Mouse (Mus musculus) adrenal gland, adult 2 months (tissue): Measurements from ENCODE around the gene Rad51b. TPM values are rescaled to one million over a fixed set of nuclear protein-coding genes. Genes with fewer than 3 reads are reported as not detected.

Source experiments
- DNase-seq: peaks from one replicate; pipeline ENCODE4 v3.0.0; 2021
- polyA plus RNA-seq: library from polyadenylated mRNA; depleted of rRNA; stranded (reverse); fragments of >200 nt; gene quantifications from 2 replicates; pipeline ENCODE4 v1.2.3, GENCODE M21; 2012
- total RNA-seq, 2 experiments: library from RNA; stranded (reverse); gene quantifications; 2 replicates each; pipeline ENCODE4 v1.2.3; 2021

The Rad51b gene
- total and polyA plus RNA-seq, 3 experiments: 0.08 to 0.49 (median 0.45) TPM

DNA sequence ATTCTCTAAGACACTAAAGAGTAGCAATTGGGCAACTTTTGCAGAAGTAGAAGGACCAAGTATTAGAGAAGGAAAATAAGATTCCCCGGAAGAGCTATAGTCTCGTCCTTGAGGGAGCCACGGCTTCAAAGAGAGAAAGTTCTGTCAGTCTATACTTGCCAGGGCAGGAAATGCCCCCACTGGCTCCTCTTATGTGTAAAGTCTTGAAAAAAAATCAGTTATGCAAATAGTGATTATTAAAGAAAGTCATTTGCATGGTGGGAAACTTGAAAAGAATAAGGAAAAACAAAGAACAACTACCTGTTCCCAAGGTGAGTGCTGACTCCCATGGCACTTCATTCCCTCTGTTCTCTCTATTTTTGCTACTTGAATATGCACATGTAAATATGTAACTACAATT is 140.5 kb downstream of the Rad51b start:
- no peak for DNase-seq

DNA sequence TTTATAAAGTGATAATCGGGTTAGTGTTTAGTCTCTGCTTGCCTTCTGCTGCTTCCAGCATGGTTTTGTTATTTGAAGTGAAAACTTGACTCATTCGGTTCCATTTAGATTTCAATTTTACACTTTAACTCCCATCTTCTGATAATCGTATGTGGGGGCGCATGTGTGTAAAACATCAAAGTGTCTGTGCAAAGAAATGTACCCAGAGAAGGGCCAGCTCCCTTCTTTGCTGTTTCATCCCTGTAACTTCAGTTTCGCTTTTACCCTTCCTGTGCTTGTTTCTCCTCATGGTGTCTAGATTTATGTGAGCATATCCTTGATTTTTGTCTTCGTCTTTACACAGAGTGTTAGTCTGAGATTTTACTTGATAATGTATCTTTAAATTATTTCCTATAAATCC is 142.9 kb downstream of the Rad51b start:
- DNase-seq: no peak

DNA sequence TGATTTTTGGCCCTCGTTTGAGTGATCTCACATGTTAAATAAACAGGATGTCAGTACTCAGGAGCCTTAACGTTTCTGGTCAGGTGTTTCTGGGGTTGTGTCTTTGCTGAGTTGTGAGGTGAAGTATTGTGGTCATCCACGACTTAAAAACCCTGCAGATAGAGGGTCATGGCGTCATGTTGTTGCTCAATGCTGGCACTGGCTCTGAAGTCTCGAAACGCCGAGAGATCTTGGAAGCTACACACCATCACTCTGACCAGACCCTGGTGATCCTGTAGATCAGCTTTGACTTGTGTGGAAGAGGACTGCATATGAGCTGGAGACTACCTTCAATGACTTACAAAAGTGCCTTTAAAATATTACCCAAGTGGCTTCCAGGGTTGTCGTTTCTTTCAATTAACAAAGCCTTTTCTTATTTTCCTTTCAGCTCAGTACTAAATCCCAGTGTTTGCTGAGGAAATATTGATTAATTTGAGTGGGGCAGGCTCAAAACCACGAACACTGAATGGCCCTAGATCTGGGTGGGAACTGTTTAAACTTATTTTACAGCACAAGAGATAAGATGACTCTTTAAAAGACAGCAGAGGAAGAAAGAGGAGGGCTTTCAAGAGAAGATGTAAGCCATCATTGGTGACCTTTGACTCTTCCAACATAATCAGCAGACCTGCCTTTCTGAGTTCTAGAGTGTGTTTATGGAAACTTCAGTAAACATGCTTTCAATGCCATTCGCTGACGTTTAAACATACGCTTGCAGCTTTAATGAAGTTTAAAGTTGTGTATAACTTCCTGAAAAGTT is 144.3 kb downstream of the Rad51b start:
- DNase-seq: no peak

DNA sequence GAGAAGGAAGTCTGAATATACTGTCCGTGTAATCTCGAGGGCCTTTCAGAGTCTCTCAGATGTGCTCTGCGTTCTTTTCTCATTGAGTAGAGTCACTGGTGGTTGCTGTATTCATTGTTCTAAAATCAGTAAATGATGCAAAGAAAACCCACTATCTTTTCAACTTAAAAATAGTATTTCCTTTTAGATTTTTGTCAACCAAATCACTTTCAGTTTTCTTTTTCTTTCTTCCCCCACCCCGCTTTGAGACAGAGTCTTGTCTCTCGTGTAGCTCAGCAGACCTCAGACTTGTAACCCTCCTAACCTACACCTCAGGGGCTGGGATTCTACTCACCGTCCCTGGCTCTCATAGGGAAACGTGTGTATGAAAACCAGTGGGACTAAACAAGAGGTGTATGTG is 145.0 kb downstream of the Rad51b start:
- no peak for DNase-seq

DNA sequence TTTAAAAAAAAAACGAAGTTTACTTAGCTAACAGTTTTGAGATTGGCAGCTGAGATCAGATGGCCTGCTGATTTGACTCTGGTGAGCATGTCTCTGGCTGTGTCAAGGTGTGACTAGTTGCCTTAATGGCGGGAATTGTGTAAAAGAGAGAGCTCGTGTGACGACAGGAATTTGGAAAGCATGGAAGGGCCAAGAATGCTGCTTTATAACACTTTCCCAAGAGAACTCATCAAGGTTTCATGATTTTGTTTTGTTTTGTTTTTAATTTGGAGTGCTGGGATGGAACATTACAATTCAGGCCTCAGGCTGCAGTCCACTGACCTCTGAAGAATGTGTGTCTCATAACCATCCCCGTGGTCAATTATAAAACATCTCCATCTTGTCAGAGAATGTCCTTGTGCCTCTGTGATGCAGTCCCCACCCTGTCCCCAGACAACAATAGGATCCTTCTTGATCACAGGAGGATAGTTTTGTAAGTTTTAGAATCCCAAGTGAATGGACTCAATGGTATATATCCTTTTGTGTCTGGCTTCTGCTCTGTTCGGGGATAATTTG is 145.8 kb downstream of the Rad51b start:
- no peak for DNase-seq

DNA sequence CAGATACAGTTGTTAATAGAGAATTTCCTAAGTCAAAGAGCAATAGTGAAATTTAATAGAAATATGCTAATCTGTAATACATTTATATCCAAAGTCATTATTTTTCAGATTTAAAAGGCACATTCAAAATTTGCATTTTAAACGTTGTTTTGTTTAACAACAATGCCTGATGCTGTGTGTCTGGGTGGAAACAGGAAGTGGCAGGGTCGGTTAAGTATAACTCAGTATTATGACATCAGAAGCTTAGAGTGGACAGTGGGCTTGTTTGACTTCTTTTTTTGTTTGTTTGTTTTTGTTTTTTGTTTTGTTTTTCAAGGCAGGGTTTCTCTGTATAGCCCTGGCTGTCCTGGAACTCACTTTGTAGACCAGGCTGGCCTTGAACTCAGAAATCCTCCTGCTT is 147.6 kb downstream of the Rad51b start:
- DNase-seq: no peak

DNA sequence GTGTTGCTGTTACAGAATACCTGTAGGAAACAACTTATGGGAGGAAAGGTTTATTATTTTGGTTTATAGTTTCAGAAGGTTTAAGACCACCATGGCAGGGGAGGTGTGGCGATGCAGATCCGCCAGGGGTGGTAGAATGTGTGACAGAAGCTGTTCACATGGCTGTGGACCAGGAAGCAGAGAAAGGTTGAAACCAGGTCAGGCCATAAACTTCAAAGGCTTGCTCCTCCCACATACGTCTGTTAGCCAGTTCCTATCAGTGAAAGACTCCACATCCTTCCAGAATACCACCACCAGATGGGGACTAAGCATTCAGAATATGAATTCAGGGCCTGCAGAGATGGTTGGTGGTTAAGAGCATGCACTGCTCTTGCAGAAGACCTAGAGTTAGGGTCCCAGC is 150.0 kb downstream of the Rad51b start:
- DNase-seq: no peak

DNA sequence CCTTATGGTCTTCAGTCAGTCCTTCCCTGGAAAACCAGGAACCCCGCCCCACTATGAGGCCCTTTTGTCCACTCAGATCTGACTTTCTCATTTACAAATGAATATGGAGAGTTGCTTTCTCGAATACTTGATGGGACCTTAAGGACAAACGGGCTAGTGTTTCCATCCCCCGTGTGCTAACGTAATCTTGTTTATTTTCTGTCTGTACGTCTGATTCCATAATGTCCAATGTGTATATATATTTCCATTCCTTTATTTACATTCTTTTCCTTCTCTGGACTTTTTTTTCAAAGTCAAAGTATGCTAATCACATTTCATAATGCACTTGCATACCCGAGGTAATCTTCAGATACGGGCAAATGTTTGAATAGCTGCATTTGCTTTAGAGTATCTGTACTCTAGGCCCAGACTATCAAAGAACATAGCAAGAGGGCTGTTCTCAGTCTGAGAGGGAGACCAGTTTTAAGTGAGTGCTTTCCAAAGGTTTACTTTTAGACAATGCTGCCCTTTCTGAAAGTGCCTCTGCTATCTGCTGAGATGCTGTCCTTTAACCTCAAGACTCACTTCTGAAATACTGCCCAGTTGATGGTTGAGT is 152.8 kb downstream of the Rad51b start:
- DNase-seq: no peak

DNA sequence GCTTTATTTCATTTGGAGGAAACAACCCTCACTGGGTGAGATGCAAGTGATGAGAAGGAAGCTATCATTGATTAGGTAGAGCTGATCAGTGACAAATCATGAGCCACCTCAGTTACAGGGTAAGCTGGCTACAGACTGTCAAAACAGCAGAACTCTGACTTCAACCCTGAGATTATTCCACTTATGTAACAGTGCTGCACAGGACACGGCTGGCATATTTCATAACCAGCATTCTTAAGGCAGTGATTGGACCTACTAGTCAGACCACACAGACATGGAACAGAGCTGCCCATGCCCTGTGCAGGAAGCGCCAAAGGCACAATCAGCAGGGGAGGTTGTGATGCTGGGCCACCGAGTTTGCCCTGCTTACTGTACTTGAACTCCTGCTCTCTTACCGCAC is 155.8 kb downstream of the Rad51b start:
- DNase-seq: peak; percentile 31

DNA sequence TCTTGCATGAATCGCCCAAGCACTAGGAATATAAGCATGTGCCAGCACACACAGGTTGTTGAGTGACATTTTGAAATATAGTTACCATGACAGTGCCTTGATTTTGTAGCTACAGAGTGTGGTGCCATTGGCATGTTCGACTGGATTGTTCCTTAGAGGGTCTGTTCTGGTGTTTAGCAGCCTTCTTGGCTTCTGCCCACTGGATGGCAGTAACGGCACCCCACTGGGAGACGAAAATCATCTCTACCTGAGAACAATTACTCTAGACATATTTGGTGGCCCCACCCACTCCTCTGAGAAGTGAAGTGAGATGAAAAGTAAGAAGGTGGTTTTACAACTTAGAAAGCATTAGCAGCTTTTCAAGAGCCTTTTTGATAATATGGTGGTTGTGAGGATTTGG is 156.9 kb downstream of the Rad51b start:
- DNase-seq: no peak

DNA sequence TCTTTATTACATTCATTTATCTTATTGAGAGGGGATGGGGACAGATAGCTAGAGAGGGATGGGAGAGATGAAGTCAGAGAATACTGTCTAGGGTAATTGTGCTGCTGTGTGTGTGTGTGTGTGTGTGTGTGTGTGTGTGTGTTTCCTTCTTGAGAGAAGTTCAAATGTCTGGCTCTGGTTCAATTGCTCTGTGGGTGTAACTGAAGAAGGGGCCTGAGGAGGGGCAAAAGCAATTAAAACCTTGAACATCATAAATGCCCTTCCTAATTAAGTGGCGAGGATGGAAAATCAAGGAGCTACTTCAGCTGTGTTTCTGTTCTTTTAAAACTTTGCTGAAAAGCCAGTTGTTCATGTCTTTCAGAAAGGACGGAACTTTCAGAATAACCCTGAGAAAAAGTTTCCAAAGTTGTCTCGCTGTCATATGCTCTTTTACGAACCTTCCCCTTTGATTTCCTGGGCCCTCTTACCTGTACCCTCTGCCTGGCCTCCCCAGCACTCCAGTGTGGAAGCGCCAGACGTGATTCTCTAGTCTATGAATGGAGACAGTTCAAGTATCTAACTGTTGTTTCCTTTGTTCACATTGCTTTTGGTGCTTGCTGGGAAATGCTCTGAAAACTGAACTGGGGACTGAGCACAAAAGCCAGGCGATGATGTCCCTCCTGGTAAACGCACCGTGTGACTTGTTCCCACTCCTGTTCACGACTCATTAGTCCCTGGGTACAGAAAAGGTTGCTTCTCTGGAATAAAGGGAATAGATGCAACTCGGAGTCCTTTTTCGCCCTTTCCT is 158.2 kb downstream of the Rad51b start:
- no peak for DNase-seq

DNA sequence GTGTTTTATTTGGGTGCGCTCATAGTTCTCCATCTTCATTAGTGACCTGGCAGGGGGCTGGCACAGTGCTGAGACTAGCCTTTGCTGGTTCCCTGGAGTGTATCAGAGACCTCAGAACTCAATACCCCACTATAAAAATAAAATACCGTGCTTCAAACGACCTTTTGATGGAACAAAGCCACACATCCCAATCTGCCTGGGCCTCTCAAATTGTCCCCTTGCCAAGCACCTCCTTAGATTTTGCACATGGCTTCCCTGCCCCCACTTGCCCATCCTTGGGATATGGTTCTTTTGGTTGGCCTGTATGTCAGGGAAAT is 158.7 kb downstream of the Rad51b start:
- DNase-seq: no peak

DNA sequence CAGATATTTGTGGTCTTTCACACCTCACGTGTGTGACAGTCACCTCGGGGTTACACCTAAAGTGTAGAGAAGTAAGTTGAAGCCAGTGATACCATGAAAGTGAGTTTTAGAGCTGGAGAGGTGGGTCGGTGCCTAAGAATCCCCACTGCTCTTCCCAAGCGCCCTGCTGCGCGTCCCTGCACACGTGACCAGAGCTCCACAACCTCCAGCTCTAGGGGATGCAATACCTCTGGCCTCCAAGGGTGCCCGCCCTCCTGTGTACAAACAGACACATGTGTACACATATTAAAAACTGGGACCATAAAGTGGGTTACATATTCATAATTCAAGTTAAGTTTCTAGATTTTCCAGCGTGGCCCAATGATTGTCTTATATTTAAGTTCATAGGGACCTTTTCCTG is 159.2 kb downstream of the Rad51b start:
- DNase-seq: no peak

DNA sequence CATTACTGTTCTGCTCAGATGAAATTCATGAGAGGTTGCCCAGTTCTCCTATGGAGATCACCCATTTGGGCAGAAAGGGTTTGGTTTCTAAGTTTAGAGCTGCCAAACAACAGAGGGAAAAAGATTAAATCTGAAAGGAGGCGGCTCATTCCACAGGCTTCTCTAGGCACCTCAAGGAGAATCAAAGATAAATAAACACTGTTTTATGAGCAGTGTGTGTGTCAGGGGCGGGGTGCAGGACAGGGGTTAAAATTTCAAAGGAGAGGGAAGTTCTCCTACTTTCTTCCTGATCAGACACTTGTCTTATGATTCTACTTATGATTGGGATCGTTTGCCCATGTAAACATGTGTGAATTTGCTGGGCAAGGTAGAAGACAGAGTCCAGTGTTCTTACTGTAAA is 166.3 kb downstream of the Rad51b start:
- DNase-seq: no peak

DNA sequence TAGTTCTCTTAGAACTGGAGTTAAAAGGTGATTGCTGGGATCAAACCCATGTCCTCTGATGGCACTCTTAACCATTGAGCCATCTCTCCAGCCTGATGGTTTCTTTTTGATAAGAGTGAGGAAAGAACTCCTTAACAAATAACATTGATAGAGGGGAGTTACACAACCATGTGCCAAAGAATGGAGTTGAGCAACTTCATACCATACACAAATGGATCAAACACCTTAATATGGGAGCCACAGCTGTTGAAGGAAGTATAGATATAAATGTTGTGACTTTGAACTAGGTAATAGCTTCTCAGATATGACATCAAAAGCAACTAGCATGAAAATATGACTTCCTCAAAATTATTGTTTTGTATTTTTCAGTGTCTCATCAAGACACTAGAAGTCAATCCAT is 173.0 kb downstream of the Rad51b start:
- no peak for DNase-seq

DNA sequence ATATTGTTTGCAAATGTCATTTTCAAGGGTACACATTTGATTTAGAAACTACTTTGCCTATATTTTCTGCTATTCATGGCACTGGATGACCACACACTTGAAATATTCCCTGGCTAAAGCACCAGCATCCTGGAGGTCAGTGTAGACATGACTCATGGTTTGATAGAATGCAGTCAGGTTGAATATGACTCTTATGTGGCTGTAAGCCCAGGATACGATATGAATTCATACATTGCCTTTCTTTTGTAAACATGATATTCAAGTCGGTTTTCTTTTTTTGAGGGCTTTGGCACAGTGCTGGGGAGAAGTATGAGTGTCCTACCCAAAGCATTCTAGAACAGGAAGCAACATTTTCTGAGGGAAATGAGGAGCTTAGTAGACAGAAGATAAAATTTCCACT is 174.8 kb downstream of the Rad51b start:
- DNase-seq: peak; percentile 66

DNA sequence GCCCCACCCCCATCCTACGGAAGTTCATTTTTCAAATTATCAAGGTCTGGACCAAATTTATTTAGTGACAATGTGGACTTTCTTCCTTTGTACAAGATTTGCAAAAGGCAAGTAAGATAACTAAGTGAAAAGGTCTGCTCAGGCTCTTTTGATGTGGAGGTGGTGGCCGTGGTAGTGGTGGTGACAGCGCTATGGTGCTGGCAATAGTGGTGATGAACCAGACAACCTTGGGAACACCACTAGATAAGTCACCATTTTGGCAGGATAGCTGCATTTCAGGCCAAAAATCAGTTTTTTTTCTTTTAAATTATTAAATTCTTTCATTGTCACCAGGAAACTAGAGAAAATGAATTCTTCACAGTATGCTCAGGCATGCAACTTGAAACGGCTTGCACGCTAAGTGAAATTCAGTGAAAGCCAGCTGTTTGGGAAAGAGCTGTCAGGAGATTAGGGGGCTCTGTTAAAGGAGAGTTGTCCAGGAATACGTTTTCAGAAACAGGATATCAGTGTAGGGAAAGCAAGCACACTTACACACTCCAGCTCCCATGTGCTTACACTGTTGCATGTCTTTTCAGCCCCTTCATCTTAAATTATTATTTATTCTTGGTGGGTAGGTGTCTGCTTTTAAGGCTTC is 179.4 kb downstream of the Rad51b start:
- peak; percentile 34 for DNase-seq

DNA sequence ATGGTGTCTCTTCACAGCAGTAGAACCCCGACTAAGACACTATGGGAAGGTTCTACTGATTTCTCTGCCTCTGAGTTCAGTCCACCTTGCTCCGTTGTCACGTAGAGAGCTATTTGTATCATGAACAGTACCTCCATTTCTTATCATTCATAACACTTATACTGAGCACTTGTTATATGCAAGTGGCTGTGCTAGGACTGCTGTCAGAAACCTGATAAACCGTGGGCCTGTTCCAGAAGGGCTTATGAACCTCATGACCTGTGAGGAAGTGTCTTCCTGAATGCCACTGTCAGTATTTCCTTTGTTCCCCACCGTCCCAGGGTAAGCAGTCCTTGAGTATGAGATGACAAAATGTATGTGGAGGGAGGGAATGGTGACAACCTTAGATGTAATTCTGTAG is 181.7 kb downstream of the Rad51b start:
- no peak for DNase-seq

DNA sequence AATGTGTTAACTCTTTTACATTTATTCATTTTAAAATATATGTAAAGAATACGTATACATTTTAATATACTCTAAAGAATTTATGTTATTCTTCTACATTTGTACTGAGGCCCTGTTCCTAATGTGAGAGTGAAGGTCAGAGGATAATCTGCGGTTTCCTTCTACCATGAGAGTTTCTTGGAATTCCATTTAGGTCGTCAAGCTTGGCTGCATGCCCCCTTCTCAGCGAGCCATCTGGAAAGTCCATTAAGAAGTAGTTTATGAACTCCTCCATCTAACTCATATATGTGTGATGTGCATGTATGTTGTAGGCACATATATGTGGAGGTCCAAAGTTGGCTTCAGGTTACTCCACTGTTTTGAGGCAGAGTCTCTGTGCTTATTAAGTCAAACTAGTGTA is 188.4 kb downstream of the Rad51b start:
- DNase-seq: no peak

DNA sequence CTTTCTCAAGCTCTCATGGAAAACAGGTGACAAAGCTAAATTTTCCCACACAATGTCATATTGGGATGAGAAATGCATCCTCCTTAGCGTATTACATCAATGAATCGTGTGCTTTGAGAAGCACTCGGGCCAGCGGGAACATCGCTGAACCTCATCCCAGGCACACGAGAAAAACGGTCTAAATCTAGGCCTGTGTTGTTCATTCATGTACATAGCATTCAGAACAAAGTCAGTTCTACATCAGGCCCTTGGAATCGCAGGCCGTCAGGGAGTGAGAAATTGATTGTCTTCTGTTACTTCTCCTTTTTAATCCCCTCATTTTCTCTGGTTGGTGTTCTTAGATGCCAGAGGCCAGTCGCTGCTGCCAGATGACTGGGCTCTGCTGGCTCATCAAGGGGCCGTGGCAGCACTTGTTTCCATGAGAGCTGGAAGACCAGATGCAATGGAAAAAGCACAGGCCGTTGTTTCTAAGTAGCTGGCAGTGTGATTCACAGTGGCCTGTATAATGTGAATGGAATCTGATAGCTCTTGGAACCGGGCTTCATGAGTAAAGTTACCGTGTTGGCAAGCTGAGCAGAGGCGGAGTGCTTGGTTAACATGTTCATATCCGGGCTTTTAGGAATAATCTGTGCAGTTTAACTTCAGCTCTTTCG is 191.6 kb downstream of the Rad51b start:
- peak; percentile 78 for DNase-seq

DNA sequence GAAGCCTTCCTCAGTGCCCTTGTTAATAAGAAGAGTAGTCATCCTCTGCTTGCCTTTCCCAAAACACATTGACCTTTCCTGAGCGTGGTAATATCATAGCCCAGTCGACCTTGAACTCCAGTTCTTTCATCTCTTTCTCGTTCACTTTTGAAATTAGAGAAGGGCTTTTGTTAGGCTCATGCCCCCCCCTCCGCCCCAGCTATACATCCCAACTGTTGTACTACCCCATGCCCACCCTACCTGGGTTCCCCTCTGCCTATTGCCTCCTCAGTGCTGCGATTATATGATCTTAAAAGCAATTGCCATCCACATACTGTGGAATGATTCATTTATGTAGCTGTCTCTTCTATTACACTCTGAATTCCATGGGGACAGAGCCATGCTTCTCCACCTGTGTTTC is 193.5 kb downstream of the Rad51b start:
- no peak for DNase-seq

DNA sequence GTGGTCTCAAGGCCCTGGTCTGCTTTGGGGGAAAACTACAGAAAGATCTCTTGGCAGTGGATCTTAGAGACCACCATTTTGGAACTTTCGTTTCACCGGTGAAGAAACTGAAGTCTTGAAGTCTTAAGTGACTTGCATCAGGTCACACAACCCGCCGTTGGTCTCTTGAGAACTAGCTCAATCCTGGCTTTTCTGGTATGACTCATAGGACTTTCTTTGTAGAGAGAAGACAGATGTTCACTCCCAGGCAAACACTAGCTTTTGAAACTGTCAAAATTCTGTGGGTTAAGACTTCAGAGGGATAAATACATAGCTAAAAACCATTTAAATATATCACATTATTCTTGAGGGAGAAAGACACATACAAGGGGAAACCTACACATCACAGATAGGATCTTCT is 195.1 kb downstream of the Rad51b start:
- DNase-seq: no peak
